Mouse (Mus musculus): Measurements from ENCODE around the gene Larp1. TPM values are rescaled to one million over a fixed set of nuclear protein-coding genes. Genes with fewer than 3 reads are reported as not detected.

Larp1 gene
- polyA plus RNA-seq, 1 experiment from 2014 or later = 21.7 TPM

DNA sequence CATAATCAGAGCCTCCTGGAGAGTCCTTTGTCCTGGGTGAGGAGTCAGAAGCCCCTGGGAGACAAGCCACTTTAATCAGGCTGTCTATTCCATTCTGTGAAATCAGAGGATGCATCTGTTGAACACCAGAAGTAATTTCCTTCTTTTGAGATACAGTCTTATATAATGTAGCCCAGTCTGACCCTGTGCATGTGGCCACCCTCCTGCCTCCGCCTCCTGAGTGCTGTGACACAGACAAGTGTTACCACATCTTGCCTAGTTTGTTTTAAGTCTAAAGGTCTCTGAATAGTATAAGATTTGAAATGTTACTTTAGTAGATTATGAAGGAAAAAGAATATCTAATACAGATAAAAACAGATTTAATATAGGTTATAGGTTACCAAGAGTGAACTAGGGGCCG, 91.1 kb downstream of the Larp1 start:
- peaks cover 25% of the 10 kb centered on the region for H3K4me1 ChIP-seq (replicated peaks)
- no peak for ATAC-seq (ENCODE audit: insufficient number of reproducible peaks, insufficient read depth, low FRiP score, low TSS enrichment, low read depth)
- H3K4me3 ChIP-seq (replicated peaks) = no peak overlapping the region
- no peak overlapping the region for H3K4me2 ChIP-seq
- 90% methylated on average over 2 of the region's 2 CpGs for WGBS
- peaks cover 34% of the 10 kb centered on the region for H3K27me3 ChIP-seq
- H3K9me3 ChIP-seq = no peaks in the 10 kb centered on the region
- no peak overlapping the region for H3K9ac ChIP-seq (replicated peaks)
- H3K36me3 ChIP-seq = no peaks in the 10 kb centered on the region
- H3K27ac ChIP-seq = no peak overlapping the region

DNA sequence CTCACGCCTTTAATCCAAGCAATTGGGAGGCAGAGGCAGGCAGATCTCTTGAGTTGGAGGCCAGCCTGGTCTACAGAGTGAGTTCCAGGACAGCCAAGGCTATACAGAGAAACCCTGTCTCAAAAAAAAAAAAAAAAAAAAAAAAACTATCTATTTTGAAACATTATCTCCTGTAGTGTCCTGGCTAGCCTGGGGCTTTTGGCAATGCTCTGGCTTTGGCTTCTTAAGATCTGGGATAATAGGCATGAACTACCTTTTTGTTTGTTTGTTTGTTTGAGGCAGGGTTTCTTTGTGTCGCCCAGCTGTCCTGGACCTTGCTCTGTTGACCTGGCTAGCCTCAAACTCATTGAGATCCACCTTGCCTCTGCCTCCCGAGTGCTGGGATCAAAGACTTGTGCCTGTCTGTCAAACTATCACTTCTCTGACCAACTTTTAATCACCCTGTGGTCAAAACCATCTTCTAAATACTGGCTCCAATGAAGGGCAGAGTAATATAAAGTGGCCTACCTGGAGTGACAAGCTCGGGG, 92.4 kb downstream of the Larp1 start:
- H3K36me3 ChIP-seq = no peaks in the 10 kb centered on the region
- H3K4me3 ChIP-seq (replicated peaks) = no peak overlapping the region
- no peak for ATAC-seq (ENCODE audit: insufficient number of reproducible peaks, insufficient read depth, low FRiP score, low TSS enrichment, low read depth)
- peaks cover 30% of the 10 kb centered on the region for H3K4me1 ChIP-seq (replicated peaks)
- WGBS = 79% methylated on average over 4 of the region's 4 CpGs
- H3K9me3 ChIP-seq = no peaks in the 10 kb centered on the region
- no peak overlapping the region for H3K9ac ChIP-seq (replicated peaks)
- no peak overlapping the region for H3K27ac ChIP-seq
- H3K27me3 ChIP-seq = peaks cover 28% of the 10 kb centered on the region
- no peak overlapping the region for H3K4me2 ChIP-seq

DNA sequence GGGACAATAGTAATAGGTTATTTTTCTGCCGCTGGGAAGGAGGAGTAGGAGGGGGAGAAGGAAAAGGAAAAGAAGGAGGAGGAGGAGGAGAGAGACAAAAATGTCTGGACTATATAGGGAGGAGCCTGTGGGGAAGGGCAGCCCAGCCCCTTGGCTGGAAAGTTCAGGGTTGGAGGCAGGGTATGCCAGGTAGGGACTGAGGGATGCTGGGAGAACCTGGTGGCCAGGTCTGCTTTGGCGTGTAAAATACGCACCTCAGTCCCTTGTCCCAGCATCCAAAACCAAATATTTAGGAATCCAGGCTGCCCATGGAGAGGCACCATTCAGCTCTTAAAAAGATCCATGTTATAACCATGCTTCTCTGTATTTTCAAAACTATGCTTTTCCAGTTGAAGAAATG, 93.3 kb downstream of the Larp1 start:
- Histone ChIP-seq H3K27ac (peak overlapping the region; percentile 66), H3K9ac (replicated peaks) (no peak overlapping the region), H3K36me3 (no peaks in the 10 kb centered on the region), H3K4me3 (replicated peaks) (no peak overlapping the region), H3K9me3 (no peaks in the 10 kb centered on the region), H3K4me2 (no peak overlapping the region), H3K4me1 (replicated peaks) (peaks cover 30% of the 10 kb centered on the region), H3K27me3 (peaks cover 20% of the 10 kb centered on the region)
- WGBS = 83% methylated on average over 3 of the region's 3 CpGs
- ATAC-seq (ENCODE audit: insufficient number of reproducible peaks, insufficient read depth, low FRiP score, low TSS enrichment, low read depth) = no peak

DNA sequence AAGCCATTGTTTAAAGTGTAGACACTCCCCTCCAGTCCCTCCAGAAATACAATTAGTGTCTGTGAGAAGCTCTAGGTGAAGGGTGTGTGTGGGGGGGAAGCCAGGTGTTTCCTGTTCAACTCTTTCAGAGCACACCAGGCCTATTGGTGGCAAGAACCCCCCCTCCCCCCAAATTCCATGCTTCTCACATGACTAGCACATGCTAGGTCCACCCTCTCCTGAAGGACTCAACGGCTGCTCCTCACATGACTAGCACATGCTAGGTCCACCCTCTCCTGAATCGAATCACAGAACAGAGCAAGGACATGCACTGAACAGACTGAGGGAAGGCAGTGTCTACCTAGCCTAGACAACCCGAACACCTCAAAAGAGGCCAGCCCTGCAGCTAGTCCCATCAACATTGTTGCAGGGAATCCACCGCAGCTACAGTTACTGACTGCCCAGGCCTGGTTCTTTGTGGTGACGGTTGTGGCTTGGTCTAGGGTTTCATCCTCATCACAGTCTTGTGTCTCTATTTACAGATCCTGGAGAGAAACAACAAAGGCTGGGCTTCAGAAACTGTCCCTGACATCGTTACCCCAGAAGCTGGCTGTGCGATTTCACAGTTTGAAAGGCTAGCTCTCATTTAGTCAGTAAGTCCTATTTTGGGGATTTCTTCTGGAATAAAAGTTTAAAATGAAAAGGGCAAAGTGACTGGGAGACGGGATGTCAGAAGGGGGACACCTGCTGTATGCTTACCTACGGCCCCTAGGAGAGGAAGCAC, 93.9 kb downstream of the Larp1 start:
- Histone ChIP-seq H3K27me3 (peaks cover 14% of the 10 kb centered on the region), H3K9ac (replicated peaks) (peak overlapping the region; percentile 59; the same call in 1 of the 2 replicates), H3K4me1 (replicated peaks) (peaks cover 26% of the 10 kb centered on the region), H3K4me3 (replicated peaks) (peak overlapping the region; percentile 92), H3K4me2 (peak overlapping the region; percentile 76), H3K9me3 (no peaks in the 10 kb centered on the region), H3K27ac (peak overlapping the region; percentile 75), H3K36me3 (no peaks in the 10 kb centered on the region)
- ATAC-seq (ENCODE audit: insufficient number of reproducible peaks, insufficient read depth, low FRiP score, low TSS enrichment, low read depth) = 0 out of 2 replicates have a peak, but pooled peaks have one; percentile 13
- 82% methylated on average over 9 of the region's 9 CpGs for WGBS

DNA sequence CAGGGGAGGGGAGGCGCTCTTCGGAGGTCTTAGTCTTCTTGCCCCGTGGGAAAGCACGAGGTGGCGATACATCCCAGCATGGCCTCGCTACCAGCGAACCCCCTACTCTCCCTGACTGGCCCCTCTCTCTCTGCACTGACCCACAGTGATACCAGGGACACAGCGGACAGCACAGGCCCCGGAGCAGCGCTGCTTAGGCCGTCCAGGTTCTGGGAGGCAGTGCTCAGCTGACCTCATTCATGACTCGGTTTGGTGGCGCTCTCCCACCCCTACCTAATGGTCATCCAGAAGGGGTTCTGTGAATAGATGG, 94.4 kb downstream of the Larp1 start:
- H3K4me2 ChIP-seq = peak overlapping the region; percentile 76
- H3K27ac ChIP-seq = peak overlapping the region; percentile 89
- peaks cover 2% of the 10 kb centered on the region; the same call in 1 of the 2 replicates for H3K36me3 ChIP-seq
- no peaks in the 10 kb centered on the region for H3K9me3 ChIP-seq
- 53% methylated on average over 13 of the region's 13 CpGs for WGBS
- H3K9ac ChIP-seq (replicated peaks) = peak overlapping the region; percentile 59
- no peak; the same call in 1 of the 2 replicates for ATAC-seq (ENCODE audit: insufficient number of reproducible peaks, insufficient read depth, low FRiP score, low TSS enrichment, low read depth)
- peaks cover 26% of the 10 kb centered on the region for H3K4me1 ChIP-seq (replicated peaks)
- peaks cover 8% of the 10 kb centered on the region; the same call in 1 of the 2 replicates for H3K27me3 ChIP-seq
- peak overlapping the region; percentile 92 for H3K4me3 ChIP-seq (replicated peaks)

- H3K4me1 ChIP-seq (replicated peaks) = peaks cover 26% of the 10 kb centered on the region
- H3K27ac ChIP-seq = peak within 1 kb of the TSS; percentile 89
- peak within 1 kb of the TSS; percentile 92 for H3K4me3 ChIP-seq (replicated peaks)
- no peaks in the 10 kb centered on the region for H3K9me3 ChIP-seq
- peak within 1 kb of the TSS; percentile 88 for H3K9ac ChIP-seq (replicated peaks)
- H3K36me3 ChIP-seq = peaks cover 5% of the 10 kb centered on the region; the same call in 1 of the 2 replicates
- peak within 1 kb of the TSS; percentile 76 for H3K4me2 ChIP-seq
- H3K27me3 ChIP-seq = 0 out of 2 replicates have a peak, but pooled peaks cover 3% of the 10 kb centered on the region
- ATAC-seq (ENCODE audit: insufficient number of reproducible peaks, insufficient read depth, low FRiP score, low TSS enrichment, low read depth) = peak; percentile 91
- under 1% methylated on average over 55 of the region's 55 CpGs for WGBS
Measured at GRCm38 (mm10) chr11:58103697-58104306, 94.9 kb downstream of the Larp1 start, which contains the start of gene Cnot8. Cnot8 (plus strand) TSS chr11:58104153.

- H3K4me1 ChIP-seq (replicated peaks) = peaks cover 26% of the 10 kb centered on the region
- H3K9me3 ChIP-seq = no peaks in the 10 kb centered on the region
- H3K4me3 ChIP-seq (replicated peaks) = peak overlapping the region; percentile 92
- no peaks in the 10 kb centered on the region for H3K27me3 ChIP-seq
- H3K4me2 ChIP-seq = peak overlapping the region; percentile 76
- peak overlapping the region; percentile 89 for H3K27ac ChIP-seq
- peaks cover 8% of the 10 kb centered on the region; the same call in 1 of the 2 replicates for H3K36me3 ChIP-seq
- peak overlapping the region; percentile 88 for H3K9ac ChIP-seq (replicated peaks)
- under 1% methylated on average over 24 of the region's 24 CpGs for WGBS
- ATAC-seq (ENCODE audit: insufficient number of reproducible peaks, insufficient read depth, low FRiP score, low TSS enrichment, low read depth) = 0 out of 2 replicates have a peak, but pooled peaks have one; percentile 18
Measured at GRCm38 (mm10) chr11:58104351-58104791, 95.5 kb downstream of the Larp1 start.

- H3K4me2 ChIP-seq = no peak overlapping the region
- H3K9ac ChIP-seq (replicated peaks) = no peak overlapping the region
- 46% methylated on average over 3 of the region's 3 CpGs for WGBS
- no peak overlapping the region for H3K4me3 ChIP-seq (replicated peaks)
- H3K4me1 ChIP-seq (replicated peaks) = peaks cover 25% of the 10 kb centered on the region
- peaks cover 34% of the 10 kb centered on the region for H3K36me3 ChIP-seq
- H3K27me3 ChIP-seq = no peaks in the 10 kb centered on the region
- ATAC-seq (ENCODE audit: insufficient number of reproducible peaks, insufficient read depth, low FRiP score, low TSS enrichment, low read depth) = no peak
- H3K9me3 ChIP-seq = no peaks in the 10 kb centered on the region
- no peak overlapping the region for H3K27ac ChIP-seq
Measured at GRCm38 (mm10) chr11:58107009-58107408, 98.1 kb downstream of the Larp1 start.

DNA sequence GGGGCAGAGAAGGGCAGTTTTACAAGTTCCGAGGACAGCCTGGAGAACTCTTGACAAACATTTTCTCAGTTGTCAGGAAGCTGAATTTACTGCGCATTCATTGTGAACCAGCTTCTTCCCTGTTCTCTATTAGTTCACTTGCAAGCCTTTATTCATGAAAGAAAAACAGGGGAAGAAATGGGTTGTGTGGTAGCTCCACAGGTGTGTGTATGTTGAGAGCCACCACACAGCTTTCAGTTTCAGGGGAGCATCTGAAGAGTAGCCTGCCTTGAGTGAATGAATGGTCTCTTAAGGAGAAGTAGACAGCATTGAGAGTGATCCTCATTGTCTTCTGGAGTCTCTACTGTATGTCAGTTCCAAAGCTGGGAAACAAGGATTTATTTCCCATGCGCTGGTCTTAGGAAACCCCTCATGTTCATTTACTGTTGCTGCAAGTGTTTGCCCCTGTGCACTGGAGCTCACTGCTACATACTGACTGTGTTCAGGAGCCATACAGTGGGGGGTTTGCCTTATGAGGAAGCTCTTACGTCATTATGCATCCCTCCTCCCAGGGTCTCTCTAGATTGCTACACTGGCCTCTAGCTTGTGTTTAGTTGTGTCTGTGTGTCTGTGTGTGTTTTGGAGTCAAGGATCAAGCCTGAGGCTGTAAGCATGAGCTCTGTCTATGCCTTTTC, 98.9 kb downstream of the Larp1 start:
- WGBS = 88% methylated on average over 4 of the region's 4 CpGs
- no peak for ATAC-seq (ENCODE audit: insufficient number of reproducible peaks, insufficient read depth, low FRiP score, low TSS enrichment, low read depth)
- Histone ChIP-seq H3K27me3 (no peaks in the 10 kb centered on the region), H3K9ac (replicated peaks) (no peak overlapping the region), H3K27ac (no peak overlapping the region), H3K36me3 (peaks cover 42% of the 10 kb centered on the region), H3K4me3 (replicated peaks) (no peak overlapping the region), H3K9me3 (no peaks in the 10 kb centered on the region), H3K4me2 (no peak overlapping the region), H3K4me1 (replicated peaks) (peaks cover 17% of the 10 kb centered on the region)

Data from limb, embryonic 12.5 days (tissue).